Mouse (Mus musculus) liver, postnatal 0 days (tissue): ENCODE measurements around the gene Mrpl16.

Source experiments
- CTCF ChIP-seq: sonication (generic); IDR thresholded peaks from 2 replicates; pipeline ENCODE4 v1.5.1; 2016; ENCODE audit warnings: antibody characterized with exemption, low read depth
- EP300 ChIP-seq: IDR thresholded peaks from 2 replicates; pipeline ENCODE4 v1.6.1; 2016; ENCODE audit warnings: antibody characterized with exemption, low read depth, mild to moderate bottlenecking

DNA sequence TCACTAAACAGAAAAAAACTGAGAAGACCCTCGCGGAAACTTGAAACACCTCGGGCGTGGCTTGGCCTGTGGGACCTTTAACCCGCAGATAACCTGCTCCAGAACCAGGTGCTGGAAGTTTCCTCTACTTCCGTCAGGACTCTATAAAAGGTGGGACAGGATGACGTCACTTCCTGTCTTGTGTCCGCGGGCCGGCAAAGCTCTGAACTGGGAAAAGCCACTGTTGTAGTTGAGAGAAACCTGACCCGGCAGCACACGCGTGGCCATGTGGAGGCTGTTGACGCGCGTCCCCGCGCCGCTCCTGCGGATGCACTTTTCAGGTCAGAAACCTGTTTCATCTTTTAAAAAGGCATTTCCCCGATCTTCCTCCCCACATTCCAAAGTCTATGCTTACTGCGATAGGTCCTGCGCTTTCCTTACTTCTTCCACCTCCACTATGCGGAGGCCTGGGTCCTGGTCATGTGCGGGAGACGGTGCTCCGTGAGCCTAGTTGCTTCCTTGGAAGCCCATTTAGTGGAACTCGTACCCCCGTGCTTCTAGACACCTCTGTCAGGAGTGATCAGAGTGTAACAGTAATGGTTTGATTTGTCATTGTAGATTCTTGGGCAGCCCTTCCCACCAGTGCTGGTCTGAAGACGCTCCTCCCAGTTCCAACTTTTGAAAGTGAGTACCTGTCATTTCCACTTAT is at the start of gene Mrpl16:
- TF ChIP-seq CTCF (no peak), EP300 (no peak)
